Mouse (Mus musculus): ENCODE data around the gene Aaas. TPM values are rescaled to one million over a fixed set of nuclear protein-coding genes. Genes with fewer than 3 reads are reported as not detected.
A peak's percentile ranks its signal among the peaks of the same experiment; 100 is the strongest.

The Aaas gene
- polyA plus RNA-seq, 1 experiment from 2014 or later: 55.9 TPM

- 7% methylated on average over 25 of the region's 25 CpGs for WGBS
- Histone ChIP-seq H3K9ac (peak within 1 kb of the TSS; percentile 62), H3K36me3 (peaks cover 10% of the 10 kb centered on the region; the same call in 1 of the 2 replicates), H3K4me2 (peak within 1 kb of the TSS; percentile 75), H3K27me3 (replicated peaks) (no peaks in the 10 kb centered on the region), H3K9me3 (no peaks in the 10 kb centered on the region), H3K4me3 (replicated peaks) (peak within 1 kb of the TSS; percentile 68), H3K27ac (no peak within 1 kb of the TSS), H3K4me1 (peaks cover 3% of the 10 kb centered on the region; the same call in 1 of the 2 replicates)
- peak; percentile 99 for ATAC-seq (ENCODE audit: insufficient read depth, low FRiP score, low read depth)
Observed at GRCm38 (mm10) chr15:102295633-102296367, 54.8 kb downstream of the Aaas start, which contains the start of gene Espl1. Gene Espl1, plus strand, starts transcription at chr15:102296266.

Other genes with a start within 250 kb of the Aaas start
- 25.0 and 25.2 TPM in 2 replicates for gene Spryd3, start 214.5 kb downstream of the Aaas start, polyA plus RNA-seq (2015; fragmentation: Nextera tagmentation; extraction: Ambion mirVana)
- gene Igfbp6, start 206.4 kb downstream of the Aaas start, polyA plus RNA-seq (2015; fragmentation: Nextera tagmentation; extraction: Ambion mirVana): 13.2 and 18.2 TPM in 2 replicates
- 5.9 and 6.2 TPM in 2 replicates for gene Soat2, start 200.2 kb downstream of the Aaas start, polyA plus RNA-seq (2015; fragmentation: Nextera tagmentation; extraction: Ambion mirVana)
- 44.5 and 52.7 TPM in 2 replicates for gene Zfp740, start 147.5 kb downstream of the Aaas start, polyA plus RNA-seq (2015; fragmentation: Nextera tagmentation; extraction: Ambion mirVana)
- 63.3 and 64.3 TPM in 2 replicates for gene Csad, start 146.0 kb downstream of the Aaas start, polyA plus RNA-seq (2015; fragmentation: Nextera tagmentation; extraction: Ambion mirVana)
- gene Itgb7, start 118.8 kb downstream of the Aaas start, polyA plus RNA-seq (2015; fragmentation: Nextera tagmentation; extraction: Ambion mirVana): 9.6 and 12.7 TPM in 2 replicates
- gene Rarg, start 93.3 kb downstream of the Aaas start, polyA plus RNA-seq (2015; fragmentation: Nextera tagmentation; extraction: Ambion mirVana): 29.8 and 33.8 TPM in 2 replicates
- gene Gm9918, start 80.2 kb downstream of the Aaas start, polyA plus RNA-seq (2015; fragmentation: Nextera tagmentation; extraction: Ambion mirVana): 0.27 and 0.30 TPM in 2 replicates
- gene Mfsd5, start 71.3 kb downstream of the Aaas start, polyA plus RNA-seq (2015; fragmentation: Nextera tagmentation; extraction: Ambion mirVana): 66.3 and 66.4 TPM in 2 replicates
- gene Espl1, start 54.5 kb downstream of the Aaas start, polyA plus RNA-seq (2015; fragmentation: Nextera tagmentation; extraction: Ambion mirVana): 22.9 and 23.9 TPM in 2 replicates
- 322 TPM in 2 replicates for gene Pfdn5, start 24.7 kb downstream of the Aaas start, polyA plus RNA-seq (2015; fragmentation: Nextera tagmentation; extraction: Ambion mirVana)
- gene Myg1, start 19.1 kb downstream of the Aaas start, polyA plus RNA-seq (2015; fragmentation: Nextera tagmentation; extraction: Ambion mirVana): 83.5 and 85.5 TPM in 2 replicates
- gene Sp7, start 16.4 kb upstream of the Aaas start, polyA plus RNA-seq (2015; fragmentation: Nextera tagmentation; extraction: Ambion mirVana): 1.0 and 1.1 TPM in 2 replicates
- gene Sp1, start 55.4 kb upstream of the Aaas start, polyA plus RNA-seq (2015; fragmentation: Nextera tagmentation; extraction: Ambion mirVana): 9.6 and 9.7 TPM in 2 replicates
- gene Amhr2, start 94.6 kb upstream of the Aaas start, polyA plus RNA-seq (2015; fragmentation: Nextera tagmentation; extraction: Ambion mirVana): 0.90 and 1.3 TPM in 2 replicates
- gene Prr13, start 108.3 kb upstream of the Aaas start, polyA plus RNA-seq (2015; fragmentation: Nextera tagmentation; extraction: Ambion mirVana): 119 and 120 TPM in 2 replicates
- gene Pcbp2, start 119.8 kb upstream of the Aaas start, polyA plus RNA-seq (2015; fragmentation: Nextera tagmentation; extraction: Ambion mirVana): 182 and 192 TPM in 2 replicates
- 5.0 and 8.1 TPM in 2 replicates for gene Gm10337, start 153.0 kb upstream of the Aaas start, polyA plus RNA-seq (2015; fragmentation: Nextera tagmentation; extraction: Ambion mirVana)
- gene Map3k12, start 166.3 kb upstream of the Aaas start, polyA plus RNA-seq (2015; fragmentation: Nextera tagmentation; extraction: Ambion mirVana): 13.4 and 15.5 TPM in 2 replicates
- gene Tarbp2, start 167.4 kb upstream of the Aaas start, polyA plus RNA-seq (2015; fragmentation: Nextera tagmentation; extraction: Ambion mirVana): 87.3 and 92.0 TPM in 2 replicates
- 2.7 TPM in 2 replicates for gene Npff, start 174.2 kb upstream of the Aaas start, polyA plus RNA-seq (2015; fragmentation: Nextera tagmentation; extraction: Ambion mirVana)

All from stomach, embryonic 15.5 days (tissue).